Mouse (Mus musculus): ENCODE results near the gene Pax5. TPM values are rescaled to one million over a fixed set of nuclear protein-coding genes. Genes with fewer than 3 reads are reported as not detected.

Gene Pax5
- total RNA-seq, 1 experiment from 2014 or later, result not detected

DNA sequence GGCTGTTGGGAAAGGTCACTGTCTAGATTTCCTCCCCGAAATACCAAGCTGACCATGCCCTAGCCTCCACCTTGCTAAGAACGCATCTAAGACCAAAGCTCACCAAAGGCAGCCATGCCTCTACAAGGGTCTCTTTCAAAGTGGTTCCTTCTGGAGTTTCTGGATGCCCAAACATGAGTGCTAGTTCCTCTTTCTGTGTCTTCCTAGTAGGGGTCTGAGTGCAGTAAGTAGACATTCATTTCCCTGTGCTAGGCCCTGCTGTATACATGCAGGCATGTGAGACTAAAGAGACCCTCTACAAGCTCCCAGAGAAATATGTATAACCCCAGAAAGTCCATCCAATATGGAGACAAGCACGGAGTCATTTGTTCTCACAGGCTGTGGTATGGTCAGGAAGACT, 97.9 kb downstream of the Pax5 start:
- ATAC-seq (replicated peaks; ENCODE audit: low read depth, poor library complexity, severe bottlenecking), result no peak

DNA sequence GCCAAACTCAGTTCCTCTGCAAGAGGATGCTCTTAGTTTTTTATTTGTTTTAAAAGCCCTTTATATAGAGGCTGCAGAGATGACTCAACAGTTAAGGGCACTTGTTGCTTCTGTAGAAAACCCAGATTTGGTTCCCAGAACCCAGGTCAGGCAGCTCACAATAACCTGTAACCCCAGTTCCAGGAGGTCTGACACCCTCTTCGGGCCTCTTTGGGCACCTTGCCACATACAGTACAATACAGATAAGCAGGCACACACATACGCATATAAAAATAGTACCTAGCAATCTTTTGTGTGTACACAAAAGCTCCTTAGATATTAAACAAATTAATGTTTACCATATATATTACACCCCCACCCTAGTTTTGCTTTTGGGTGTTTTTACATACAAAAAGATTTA, 104.8 kb downstream of the Pax5 start:
- ATAC-seq (replicated peaks; ENCODE audit: low read depth, poor library complexity, severe bottlenecking), result no peak

DNA sequence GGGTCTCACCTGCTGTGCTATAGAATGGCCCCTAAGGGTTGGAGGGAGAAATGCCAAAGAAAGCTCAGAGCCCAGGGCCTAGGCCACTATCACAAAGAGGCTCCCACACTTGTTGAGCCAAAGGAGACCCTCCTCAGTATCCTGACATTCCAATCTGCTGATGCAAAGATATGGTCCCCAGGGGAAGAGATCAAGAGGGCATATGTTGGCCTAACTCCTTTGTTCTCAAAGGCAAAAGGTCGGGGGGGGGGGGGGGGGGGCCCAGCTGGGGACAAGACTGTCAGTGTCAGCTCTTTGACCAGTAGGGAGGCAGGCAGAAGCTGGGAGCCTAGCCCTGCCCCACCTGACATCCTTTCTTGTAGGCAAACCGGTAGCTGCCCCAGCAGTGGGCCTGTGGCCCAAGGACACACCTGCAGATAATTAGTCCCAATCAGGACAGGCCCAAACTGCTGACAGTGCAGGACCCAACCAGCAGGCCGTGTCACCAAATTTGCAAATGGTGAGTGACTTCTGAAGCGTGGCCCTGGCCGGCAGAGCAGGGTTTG, 108.0 kb downstream of the Pax5 start:
- ATAC-seq (replicated peaks; ENCODE audit: low read depth, poor library complexity, severe bottlenecking), result no peak

DNA sequence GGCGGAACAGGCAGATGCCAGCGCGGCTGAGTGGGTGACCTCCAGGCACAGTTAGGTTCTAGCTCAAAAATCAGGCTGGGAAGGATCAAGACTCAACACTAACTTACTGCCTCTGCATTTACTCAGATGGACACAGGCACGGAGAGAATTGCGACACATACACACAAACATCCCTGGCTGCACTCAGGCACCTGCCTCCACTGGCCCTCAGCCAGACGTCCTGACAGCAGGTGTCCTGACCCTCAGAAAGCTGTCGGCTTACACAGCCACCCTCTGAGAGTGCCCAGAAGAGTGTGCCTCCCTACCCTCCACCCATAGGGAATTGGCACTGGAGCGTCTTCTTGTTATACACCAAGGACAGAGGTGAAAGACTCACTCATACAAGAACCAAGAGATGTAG, 108.9 kb downstream of the Pax5 start:
- no peak for ATAC-seq (replicated peaks; ENCODE audit: low read depth, poor library complexity, severe bottlenecking)

DNA sequence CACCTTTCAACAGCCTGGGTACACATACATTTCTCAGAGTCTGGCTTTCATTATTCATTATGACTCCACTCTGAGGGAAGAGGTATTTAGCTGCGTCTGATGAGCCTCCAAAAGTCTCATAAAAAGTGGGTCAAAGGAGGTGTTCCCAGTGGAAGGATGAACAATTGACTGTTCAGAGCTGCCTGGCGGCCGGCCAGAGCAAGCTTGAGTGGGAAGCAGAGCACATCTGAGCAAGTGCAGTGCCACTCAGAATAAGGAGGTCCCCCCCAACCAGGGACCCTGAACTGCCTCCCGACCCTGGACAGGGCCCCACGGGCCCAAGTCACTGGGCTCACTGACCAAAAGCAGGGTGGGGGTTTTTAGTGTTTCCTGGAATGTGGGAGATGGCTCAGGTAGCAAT, 109.4 kb downstream of the Pax5 start:
- ATAC-seq (replicated peaks; ENCODE audit: low read depth, poor library complexity, severe bottlenecking), result no peak

DNA sequence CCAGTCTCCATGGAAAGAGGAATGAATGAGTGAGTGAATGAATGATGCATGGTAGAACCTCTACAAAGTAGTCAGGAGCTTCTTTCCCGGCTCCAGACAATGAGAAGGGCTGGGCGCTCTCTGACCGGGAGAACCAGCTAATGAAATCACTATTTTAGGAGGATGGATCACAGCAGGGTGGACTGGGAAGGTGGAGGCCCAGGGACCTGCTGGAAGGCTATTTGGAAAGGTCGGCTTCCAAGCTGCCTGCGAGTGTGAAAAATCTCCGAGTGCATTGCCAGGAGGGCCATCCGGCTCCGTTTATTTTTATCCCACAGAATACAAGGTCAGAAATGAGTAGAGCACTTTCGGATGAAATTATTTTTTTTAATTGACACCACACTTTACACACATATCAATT, 112.3 kb downstream of the Pax5 start:
- no peak for ATAC-seq (replicated peaks; ENCODE audit: low read depth, poor library complexity, severe bottlenecking)

DNA sequence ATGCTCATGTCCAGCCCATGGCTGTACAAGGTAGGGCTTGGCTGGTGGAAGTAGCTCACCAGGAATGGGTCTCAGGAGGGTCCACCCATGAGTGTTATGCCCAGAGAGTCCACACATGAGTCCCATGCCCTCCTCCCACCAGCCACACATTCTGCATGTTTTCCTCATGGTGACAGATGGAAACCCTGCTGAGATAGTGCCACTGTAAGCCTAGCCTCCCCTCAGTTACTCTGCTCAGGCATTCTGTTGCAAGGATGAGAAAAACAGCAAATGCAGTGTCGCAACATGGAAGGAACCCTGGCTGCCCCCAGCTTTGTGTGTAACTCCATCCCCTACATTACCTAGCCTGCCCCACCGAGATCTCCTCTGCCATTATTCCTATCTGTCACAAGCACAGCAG, 117.2 kb downstream of the Pax5 start:
- ATAC-seq (replicated peaks; ENCODE audit: low read depth, poor library complexity, severe bottlenecking), result no peak

DNA sequence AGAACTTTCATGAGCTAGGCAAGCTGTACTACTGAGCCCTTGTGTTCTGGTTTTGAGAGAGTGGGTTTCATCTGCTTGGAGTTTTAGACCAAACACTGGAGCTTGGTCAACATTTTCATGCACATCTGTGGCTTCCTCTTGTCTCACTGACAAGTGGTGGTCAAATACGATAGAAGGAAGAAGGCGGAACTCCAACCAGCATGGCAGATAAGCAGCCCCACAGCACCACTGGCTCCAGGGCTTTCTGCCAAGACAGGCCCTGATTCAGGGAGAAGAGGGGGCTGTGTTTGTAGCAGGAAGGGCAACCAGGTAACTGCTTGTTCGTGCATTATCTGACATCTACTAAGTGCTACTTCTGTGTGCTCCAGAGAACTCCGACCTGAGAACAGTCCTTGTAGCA, 127.6 kb downstream of the Pax5 start:
- peak; percentile 77 for ATAC-seq (replicated peaks; ENCODE audit: low read depth, poor library complexity, severe bottlenecking)

DNA sequence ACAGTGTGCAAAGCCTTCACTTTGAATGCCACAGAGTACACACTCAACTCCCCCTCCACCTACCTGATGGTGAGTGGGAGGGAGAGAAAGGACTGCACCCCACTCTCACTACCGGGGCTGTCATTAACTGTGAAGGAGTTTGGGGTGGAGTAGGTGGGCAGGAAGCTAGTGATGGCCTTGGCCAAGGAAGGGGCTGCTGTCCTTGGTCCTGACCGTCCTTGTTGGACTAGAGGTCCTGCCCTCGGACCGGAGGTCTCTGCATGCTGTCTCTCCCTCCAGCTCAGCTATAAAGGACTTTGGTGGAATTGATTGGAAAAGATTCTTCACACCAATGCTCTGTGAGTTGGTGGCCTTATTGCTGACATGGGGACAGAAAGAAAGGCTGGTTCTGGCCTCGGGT, 131.7 kb downstream of the Pax5 start:
- 0 out of 2 replicates have a peak, but pooled peaks have one; percentile 23 for ATAC-seq (replicated peaks; ENCODE audit: low read depth, poor library complexity, severe bottlenecking)

DNA sequence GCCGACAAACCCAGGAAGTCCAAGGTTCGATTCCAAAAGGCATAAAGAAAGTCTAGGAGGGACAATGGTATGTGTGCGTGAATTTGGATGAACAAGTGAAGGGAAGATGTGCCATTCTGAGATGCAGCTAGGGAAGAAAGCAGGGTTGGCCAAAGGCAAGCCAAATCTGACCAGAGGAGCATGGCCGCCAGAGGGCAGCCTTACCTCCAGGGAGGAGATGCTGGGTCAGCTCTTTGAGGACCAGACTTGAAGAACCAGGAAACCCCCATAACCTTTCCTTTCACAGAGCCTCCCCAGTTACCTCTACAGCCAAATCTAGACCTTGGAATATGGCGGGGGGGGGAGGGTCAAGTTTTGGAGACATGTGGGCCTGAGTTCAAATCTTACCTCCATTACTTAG, 133.0 kb downstream of the Pax5 start:
- ATAC-seq (replicated peaks; ENCODE audit: low read depth, poor library complexity, severe bottlenecking), result no peak

DNA sequence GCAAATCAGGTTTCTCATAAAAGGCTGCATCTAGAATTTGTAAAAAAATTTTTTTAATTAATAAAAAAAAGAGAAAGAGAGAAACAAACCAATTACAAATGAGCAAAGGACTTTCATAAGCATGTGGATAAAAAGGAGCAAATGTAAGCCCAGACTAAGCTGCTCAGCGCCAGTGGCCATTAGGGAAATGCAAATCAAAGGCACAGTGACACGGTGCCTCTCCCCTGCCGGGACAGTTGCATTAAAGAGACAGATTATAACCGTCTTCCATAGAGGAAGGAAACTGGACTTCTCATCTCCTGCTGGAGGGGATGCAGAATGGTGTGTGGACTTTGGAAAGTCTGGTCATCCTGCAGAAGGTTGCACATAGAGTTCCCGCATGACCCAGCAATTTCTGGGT, 133.5 kb downstream of the Pax5 start:
- ATAC-seq (replicated peaks; ENCODE audit: low read depth, poor library complexity, severe bottlenecking), result no peak

DNA sequence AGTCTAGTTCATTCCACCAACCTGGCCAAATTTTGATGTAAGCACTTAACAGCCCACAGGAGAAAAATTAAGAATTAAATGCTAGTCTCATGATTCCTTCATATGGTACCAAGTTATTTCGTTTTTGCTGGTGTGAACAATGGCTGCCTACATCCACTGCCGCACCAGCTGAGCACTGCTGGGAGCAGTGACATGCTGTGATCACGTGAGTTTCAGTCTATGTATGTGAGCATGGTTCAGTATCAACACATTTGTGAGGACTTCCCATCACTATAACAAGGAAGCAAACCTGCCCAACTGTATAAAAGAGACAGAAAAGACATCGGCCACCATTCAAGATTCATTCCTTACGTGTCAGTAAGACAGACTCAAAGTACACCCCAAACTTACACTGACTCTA, 137.3 kb downstream of the Pax5 start:
- no peak for ATAC-seq (replicated peaks; ENCODE audit: low read depth, poor library complexity, severe bottlenecking)

DNA sequence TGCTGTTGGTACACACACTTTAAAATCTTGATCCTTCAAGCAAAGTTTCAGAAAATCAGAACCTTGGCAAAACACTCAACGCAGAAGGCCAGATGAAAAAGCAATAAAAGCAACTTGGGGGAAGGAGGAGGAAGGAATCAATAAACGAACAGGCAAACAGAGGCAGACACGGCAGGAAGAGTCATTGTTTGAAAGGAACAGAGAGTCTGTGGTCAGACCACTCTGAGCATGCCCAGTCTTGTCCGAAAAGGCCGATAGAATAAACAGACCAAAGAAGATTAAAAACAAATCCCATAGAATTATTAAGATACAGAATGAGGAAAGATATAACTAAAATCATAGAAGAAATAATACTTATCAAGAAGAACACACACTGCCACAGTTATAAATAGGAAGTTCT, 137.9 kb downstream of the Pax5 start:
- no peak for ATAC-seq (replicated peaks; ENCODE audit: low read depth, poor library complexity, severe bottlenecking)

DNA sequence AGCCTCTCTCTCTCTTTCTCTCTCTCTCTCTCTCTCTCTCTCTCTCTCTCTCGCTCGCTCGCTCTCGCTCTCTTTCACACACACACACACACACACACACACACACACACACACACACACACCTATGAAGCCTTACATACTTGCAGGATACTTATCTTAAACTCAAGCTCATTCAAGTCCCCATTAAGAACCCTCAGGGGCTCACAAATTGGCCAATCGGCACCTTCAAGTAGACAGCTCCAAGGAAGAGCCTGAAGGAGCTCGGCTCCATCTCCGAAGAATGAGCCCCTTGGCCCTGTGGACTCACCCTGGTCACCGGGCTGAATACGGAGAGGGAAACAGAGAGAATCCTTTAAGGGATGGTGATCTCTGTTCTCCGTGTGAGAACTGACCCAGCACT, 141.1 kb downstream of the Pax5 start:
- ATAC-seq (replicated peaks; ENCODE audit: low read depth, poor library complexity, severe bottlenecking), result no peak

DNA sequence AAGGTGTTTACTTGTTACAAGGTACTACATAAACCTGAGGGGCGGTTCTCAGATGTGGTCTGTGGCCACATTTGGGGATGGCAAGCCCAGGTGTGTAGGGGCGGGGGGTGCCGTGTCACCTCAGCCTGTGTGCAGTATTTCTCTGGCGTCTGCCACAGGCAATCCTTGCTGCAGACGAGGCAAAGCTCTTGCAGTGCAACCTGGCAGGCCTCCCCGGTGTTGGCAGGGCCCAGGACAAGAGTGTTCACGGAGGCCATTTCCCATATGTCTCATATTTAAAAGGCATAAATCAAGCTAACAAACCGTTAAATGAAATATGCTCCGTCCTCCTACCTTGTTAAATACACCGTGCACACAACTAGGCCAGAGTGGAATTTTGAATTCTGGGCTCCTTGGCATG, 141.6 kb downstream of the Pax5 start:
- ATAC-seq (replicated peaks; ENCODE audit: low read depth, poor library complexity, severe bottlenecking), result no peak

DNA sequence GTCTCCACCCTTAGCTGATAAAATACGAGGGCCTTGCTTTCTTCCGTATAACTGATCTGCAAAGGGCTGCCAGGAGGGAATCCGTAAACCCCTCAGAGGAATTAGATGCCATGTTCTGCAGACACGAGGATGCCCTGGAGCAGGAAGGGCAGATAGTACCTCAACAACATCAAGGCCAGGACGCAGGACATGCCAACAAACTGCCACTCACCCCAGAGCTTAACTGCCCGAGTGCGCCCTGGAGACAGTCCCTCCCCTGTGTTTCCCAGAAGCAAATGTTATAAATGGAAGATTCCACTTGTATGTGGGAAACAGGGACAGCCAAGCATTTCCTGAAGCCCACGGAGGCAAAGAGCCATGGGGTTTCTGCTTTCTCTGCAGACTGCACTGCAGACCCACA, 143.9 kb downstream of the Pax5 start:
- no peak for ATAC-seq (replicated peaks; ENCODE audit: low read depth, poor library complexity, severe bottlenecking)

DNA sequence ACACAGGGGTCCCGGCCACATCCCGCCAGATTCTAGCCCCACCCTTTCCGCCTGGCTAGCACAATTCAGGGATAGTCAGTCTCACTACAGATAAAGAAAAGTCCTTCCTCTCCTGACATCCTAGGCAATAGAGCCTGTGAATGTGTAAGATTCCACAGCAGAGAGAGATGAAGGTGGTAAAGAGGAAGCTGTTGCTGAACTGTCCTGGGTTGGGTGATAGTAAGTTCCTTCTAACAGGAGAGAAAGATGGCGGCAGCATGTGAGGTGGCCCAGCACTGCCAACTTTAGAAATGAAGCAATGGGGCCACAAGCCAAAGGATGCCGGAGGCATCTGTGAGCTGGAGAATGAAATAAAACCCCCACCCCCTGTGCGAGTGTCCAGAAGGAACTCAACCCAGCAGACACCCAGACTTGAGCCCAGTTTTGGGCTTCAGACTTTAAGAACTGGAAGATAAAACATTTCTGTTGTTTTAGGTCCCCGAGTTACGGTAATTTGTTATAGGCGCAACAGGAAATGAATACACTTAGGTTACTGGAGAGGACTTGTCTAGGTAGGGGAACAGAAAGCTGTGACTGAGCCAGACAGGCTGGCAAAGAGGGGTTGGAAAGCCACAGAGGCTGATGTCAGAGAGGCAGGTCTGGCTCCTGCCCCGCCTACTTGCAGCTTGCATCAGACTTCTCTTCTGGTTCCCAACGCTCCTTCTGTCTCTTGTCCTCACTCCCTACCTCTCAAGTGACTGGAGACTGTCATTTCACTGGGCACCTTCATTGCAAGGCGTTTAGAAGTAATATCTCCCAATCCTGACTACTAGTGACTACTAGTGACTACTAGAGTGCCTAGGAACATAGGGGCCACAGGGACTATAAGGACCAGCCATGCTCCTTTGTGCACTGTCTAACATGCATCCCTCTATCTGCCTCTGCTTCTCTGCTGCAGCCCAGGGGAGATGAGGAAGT, 144.9 kb downstream of the Pax5 start:
- ATAC-seq (replicated peaks; ENCODE audit: low read depth, poor library complexity, severe bottlenecking), result no peak

DNA sequence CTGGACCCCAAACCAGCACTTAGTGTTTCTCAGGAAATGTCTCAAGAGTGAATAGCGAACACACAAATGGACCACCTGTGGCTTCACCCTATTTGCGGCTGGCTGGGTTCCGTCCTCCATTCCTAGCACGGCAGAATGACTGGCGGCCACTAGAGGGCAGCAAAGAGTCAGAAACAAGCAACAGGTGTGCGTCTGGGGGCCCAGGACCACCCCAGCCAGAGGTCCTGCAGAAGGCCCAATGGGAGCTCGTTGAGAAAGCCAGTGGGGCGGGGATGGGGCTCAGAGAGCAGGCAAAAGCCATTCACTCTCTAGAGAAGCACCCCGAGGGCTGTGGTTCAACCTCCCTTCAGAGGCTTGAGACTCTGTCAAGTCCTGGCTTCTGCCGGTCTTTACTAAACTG, 145.7 kb downstream of the Pax5 start:
- peak; percentile 76 for ATAC-seq (replicated peaks; ENCODE audit: low read depth, poor library complexity, severe bottlenecking)

DNA sequence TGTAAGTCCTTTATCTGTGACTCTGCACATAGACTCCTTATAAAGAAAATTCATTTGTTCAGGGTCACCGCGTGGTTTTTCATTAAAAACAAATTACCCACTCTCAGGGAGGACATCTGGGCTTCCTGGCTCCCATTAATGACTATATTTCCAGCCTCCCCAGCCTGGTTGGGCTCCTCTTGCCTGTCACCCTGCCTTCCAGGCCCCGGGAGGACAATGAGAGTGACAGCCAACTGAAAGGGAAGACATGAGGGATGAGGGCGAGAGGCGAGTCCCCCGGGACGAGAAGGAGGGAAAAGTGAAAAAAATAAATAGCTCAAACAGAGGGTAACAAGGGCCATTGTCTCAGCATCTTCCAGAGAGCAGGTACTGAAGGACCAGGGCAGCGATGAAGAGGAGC, 149.3 kb downstream of the Pax5 start:
- no peak for ATAC-seq (replicated peaks; ENCODE audit: low read depth, poor library complexity, severe bottlenecking)

DNA sequence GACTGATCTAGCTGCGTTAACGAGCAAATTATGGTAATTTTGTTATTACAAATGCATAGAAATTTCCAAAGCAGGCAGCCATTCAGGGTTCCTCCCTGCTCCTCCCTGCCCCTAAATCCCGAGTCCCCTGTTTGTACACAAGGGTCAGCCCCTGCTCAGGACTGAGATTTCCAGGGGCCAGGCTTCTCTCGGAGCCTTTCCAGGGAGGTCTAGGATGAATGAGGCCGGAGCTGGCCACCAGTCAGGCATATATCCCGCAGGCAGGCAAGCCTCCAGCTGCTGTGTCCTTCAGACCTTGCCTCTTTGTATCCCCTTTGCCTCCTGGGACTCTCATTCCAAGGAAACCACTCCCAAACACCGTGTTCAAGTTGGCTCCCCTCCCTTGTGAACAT, 151.7 kb downstream of the Pax5 start:
- no peak for ATAC-seq (replicated peaks; ENCODE audit: low read depth, poor library complexity, severe bottlenecking)

DNA sequence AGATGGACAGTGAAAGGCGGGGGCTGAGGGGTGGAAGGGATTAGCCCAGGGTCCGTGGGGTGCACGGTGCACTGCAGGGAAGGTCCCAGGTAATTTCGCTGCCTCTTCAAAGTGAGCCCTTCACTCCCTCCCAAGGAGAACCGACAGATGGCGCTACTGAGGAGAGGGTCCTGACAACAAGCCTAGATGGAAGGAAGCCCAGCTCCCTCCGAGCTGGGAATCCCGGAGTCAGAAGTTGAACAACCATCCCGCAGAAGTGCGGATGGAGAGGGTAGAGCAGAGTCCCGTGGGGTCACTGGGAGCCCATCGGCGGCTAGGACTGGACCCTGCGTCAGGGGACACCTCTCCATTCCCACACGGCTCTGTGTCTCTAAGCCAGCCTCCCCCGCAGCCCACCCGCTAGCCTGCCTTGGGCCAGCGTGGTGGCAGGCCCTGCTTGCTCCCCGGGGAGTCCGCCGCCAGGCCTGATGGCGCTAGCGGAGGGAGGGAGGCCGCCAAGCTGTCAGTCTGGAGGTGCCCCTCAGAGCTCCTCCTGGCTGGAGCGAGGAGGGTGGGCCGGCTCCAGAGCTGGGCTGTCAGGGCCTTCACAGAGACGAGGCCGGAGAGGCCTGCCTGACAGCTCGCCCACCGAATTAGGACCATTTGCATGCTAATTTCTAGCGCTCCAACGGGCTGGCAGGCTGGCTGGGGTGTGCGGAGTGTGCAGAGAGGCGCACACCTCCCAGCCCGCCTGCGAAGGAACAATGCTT, 152.3 kb downstream of the Pax5 start:
- no peak for ATAC-seq (replicated peaks; ENCODE audit: low read depth, poor library complexity, severe bottlenecking)

All from common myeloid progenitor, adult 5-6 weeks (primary cell).